Mouse (Mus musculus) liver, embryonic 14.5 days (tissue): ENCODE results near the gene Gm28036. TPM values are rescaled to one million over a fixed set of nuclear protein-coding genes. Genes with fewer than 3 reads are reported as not detected.
"Not testable (repeated sequence)": the region's sequence is repeated elsewhere in the genome, so short reads cannot be mapped to it uniquely, and the experiment has no call there.

Experiments used
- ATAC-seq: fragments of 200-750 bp; cut with Nextera tagmentation; 2 replicates; pipeline ENCODE4 v1.8.0; 2017; ENCODE audit warnings: moderate number of reproducible peaks, mild to moderate bottlenecking, moderate library complexity; ENCODE audit not compliant: insufficient read depth
- DNase-seq, 3 experiments: peaks; one replicate each; pipeline ENCODE4 v3.0.0-alpha.2; 2012 to 2013; ENCODE audit warnings: low read depth in 3 of 3, low spot score in 3 of 3
- H3K27ac ChIP-seq: fragments of 300-500 bp; sonication (generic); 2 replicates; pipeline ENCODE4 v1.5.1; 2014; ENCODE audit warnings: moderate library complexity, mild to moderate bottlenecking, control low read depth, inconsistent platforms
- H3K27me3 ChIP-seq: fragments of 300-500 bp; sonication (generic); 2 replicates; pipeline ENCODE4 v1.6.1; 2014; ENCODE audit warnings: mild to moderate bottlenecking, low read length, moderate library complexity; ENCODE audit not compliant: control insufficient read depth, insufficient read depth
- H3K36me3 ChIP-seq: fragments of 300-500 bp; sonication (generic); replicated peaks from 2 replicates; pipeline ENCODE4 v1.6.1; 2014; ENCODE audit warnings: low read depth; ENCODE audit not compliant: control insufficient read depth, insufficient read depth
- H3K4me1 ChIP-seq, 2 experiments: fragments of 200-500 bp in 1 of 2; fragments of 300-500 bp in 1 of 2; sonication (generic) in 1 of 2; replicated peaks; 2 replicates each; pipeline ENCODE4 v1.6.1; 2012 to 2014; ENCODE audit warnings: antibody characterized with exemption in 1 of 2, inconsistent platforms in 1 of 2, low read length in 1 of 2; ENCODE audit not compliant: control insufficient read depth in 2 of 2, insufficient read depth in 2 of 2
- H3K4me2 ChIP-seq: fragments of 300-500 bp; sonication (generic); 2 replicates; pipeline ENCODE4 v1.6.1; 2014; ENCODE audit warnings: low read depth, mild to moderate bottlenecking, control low read depth, moderate library complexity
- H3K4me3 ChIP-seq, 2 experiments: fragments of 200-500 bp in 1 of 2; fragments of 300-500 bp in 1 of 2; sonication (generic) in 1 of 2; 2 replicates each; pipeline ENCODE4 v1.5.1; 2012 to 2014; ENCODE audit warnings: low read depth in 2 of 2, low read length in 2 of 2, mild to moderate bottlenecking in 2 of 2, control low read depth in 1 of 2, inconsistent platforms in 1 of 2, moderate library complexity in 1 of 2; ENCODE audit not compliant: insufficient read depth in 1 of 2
- H3K9ac ChIP-seq: fragments of 300-500 bp; sonication (generic); replicated peaks from 2 replicates; pipeline ENCODE4 v1.6.1; 2014; ENCODE audit warnings: mild to moderate bottlenecking, control low read depth, moderate library complexity
- H3K9me3 ChIP-seq: fragments of 300-500 bp; sonication (generic); 2 replicates; pipeline ENCODE4 v1.6.1; 2016; ENCODE audit warnings: low read length, mixed read lengths; ENCODE audit not compliant: control insufficient read depth
- CTCF ChIP-seq: IDR thresholded peaks from 2 replicates; pipeline ENCODE4 v1.5.1; 2016; ENCODE audit warnings: antibody characterized with exemption, low read depth, control low read depth
- EP300 ChIP-seq: IDR thresholded peaks from 2 replicates; pipeline ENCODE4 v1.6.1; 2016; ENCODE audit warnings: antibody characterized with exemption, low read depth
- WGBS: fragments of 180-500 bp; shearing (Covaris S2); extraction: QIAGEN DNeasy Blood & Tissue Kit; methylation state at CpG from one replicate; pipeline ENCODE4 v1.1.7; 2014; ENCODE audit not compliant: insufficient replicate concordance; 5-methylcytosine and 5-hydroxymethylcytosine counted together
- polyA plus RNA-seq, 2 experiments: library from polyadenylated mRNA; depleted of rRNA in 1 of 2; stranded (reverse) in 1 of 2; unstranded in 1 of 2; fragments of >200 nt; fragmentation: Nextera tagmentation in 1 of 2; extraction: Ambion mirVana in 1 of 2; gene quantifications; 2 replicates each; pipeline versions ENCODE4 v1.2.1 to v1.2.3; 2012 to 2014

The Gm28036 gene
- polyA plus RNA-seq, 2 experiments: 1.9 to 5.5 TPM

DNA sequence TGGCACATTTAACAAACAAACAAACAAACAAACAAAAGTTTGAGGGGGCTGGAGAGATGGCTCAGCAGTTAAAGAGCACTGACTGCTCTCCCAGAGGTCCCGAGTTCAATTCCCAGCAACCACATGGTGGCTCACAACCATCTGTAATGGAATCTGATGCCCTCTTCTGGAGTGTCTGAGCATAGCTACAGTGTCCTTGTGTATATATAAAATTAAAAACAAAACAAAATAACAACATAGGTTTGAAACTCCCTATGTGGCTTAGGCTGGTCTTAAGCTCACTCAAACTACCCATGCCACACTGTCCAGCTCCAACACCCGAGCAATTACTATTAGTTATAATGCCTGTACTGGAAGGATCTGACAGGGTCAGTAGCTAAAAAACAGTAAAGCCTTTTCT, 15.9 kb upstream of the Gm28036 start:
- H3K4me2 ChIP-seq: peak overlapping the region; percentile 98
- ATAC-seq: no peak
- H3K27me3 ChIP-seq: no peaks in the 10 kb centered on the region
- TF ChIP-seq CTCF (peak; percentile 24; the same call in 1 of the 2 replicates), EP300 (no peak)
- peaks cover 19% of the 10 kb centered on the region for H3K36me3 ChIP-seq
- peaks cover 3 to 10% of the 10 kb centered on the region in 2 experiments for H3K4me1 ChIP-seq
- 82% methylated on average over 2 of the region's 2 CpGs for WGBS
- no peaks in the 10 kb centered on the region for H3K9me3 ChIP-seq
- peak overlapping the region; percentile 25 to 98; a peak in 3 of 4 replicates for H3K4me3 ChIP-seq
- no peak for DNase-seq
- peak overlapping the region; percentile 95 for H3K9ac ChIP-seq
- H3K27ac ChIP-seq: no peak overlapping the region

- 84% methylated on average over 6 of the region's 6 CpGs for WGBS
- H3K27ac ChIP-seq: no peak overlapping the region
- H3K27me3 ChIP-seq: no peaks in the 10 kb centered on the region
- H3K4me1 ChIP-seq: no peaks in the 10 kb centered on the region
- no peak overlapping the region for H3K9ac ChIP-seq
- ATAC-seq (no peak), DNase-seq (no peak)
- TF ChIP-seq EP300: no peak
- peak; percentile 63 for TF ChIP-seq CTCF
- H3K9me3 ChIP-seq: no peaks in the 10 kb centered on the region
- peaks cover 9% of the 10 kb centered on the region for H3K36me3 ChIP-seq
- no peak overlapping the region for H3K4me2 ChIP-seq
- H3K4me3 ChIP-seq: no peak overlapping the region
Measured at GRCm38 (mm10) chr2:156135695-156136094, 8.8 kb upstream of the Gm28036 start.

DNA sequence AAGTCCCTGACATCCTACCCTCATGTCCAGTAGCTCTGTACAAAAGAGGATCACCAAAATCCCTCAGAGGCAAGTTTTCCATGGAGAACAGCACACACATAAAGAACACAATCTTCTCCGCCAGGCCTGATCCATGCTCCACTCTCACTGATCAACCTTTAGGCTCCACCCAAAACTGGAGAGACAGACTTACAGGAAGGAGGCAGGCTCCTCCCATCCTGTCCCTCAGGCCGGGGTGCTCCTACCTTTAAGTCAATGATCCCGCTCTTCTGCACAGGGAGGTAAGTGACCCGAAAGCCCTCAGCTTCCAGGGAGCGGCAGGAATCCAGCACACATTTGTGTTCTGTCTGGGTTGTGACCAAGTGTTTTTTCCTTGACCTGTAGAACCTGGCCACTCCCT, 7.3 kb upstream of the Gm28036 start:
- no peak for ATAC-seq
- H3K9ac ChIP-seq: no peak overlapping the region
- no peaks in the 10 kb centered on the region for H3K4me1 ChIP-seq
- no peaks in the 10 kb centered on the region for H3K27me3 ChIP-seq
- TF ChIP-seq CTCF: no peak
- no peak for TF ChIP-seq EP300
- no peaks in the 10 kb centered on the region for H3K9me3 ChIP-seq
- 79% methylated on average over 5 of the region's 5 CpGs for WGBS
- no peak for DNase-seq
- H3K27ac ChIP-seq: no peak overlapping the region
- no peak overlapping the region for H3K4me2 ChIP-seq
- peaks cover 9% of the 10 kb centered on the region for H3K36me3 ChIP-seq
- no peak overlapping the region for H3K4me3 ChIP-seq

DNA sequence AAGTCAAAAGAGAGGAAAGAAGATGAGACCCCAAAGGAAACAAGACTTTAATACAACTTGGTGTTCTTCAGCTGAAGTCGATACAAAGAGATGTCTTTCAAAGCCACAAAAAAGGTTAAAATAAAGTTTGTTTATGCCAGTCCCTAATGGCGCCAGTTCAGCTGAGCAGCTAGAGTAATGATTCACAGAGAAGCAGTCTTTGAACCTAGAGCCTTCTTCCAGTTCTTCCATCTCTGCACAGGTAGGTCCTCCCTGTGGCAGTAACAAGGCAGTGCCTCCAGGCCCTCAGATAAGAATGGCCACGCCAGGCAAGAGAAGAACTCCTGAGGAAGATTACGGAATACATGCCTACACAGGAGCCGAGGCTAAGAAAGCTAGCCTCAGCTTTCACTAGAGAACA, 3.2 kb downstream of the Gm28036 start:
- Histone ChIP-seq H3K27me3 (no peaks in the 10 kb centered on the region), H3K36me3 (peaks cover 6% of the 10 kb centered on the region), H3K4me3 (no peak overlapping the region), H3K4me1 (no peaks in the 10 kb centered on the region), H3K4me2 (no peak overlapping the region), H3K9me3 (no peaks in the 10 kb centered on the region), H3K9ac (no peak overlapping the region), H3K27ac (no peak overlapping the region)
- 74% methylated on average over 5 of the region's 5 CpGs for WGBS
- no peak for TF ChIP-seq EP300
- no peak for TF ChIP-seq CTCF
- no peak for DNase-seq
- no peak for ATAC-seq

- Histone ChIP-seq H3K9me3 (no peaks in the 10 kb centered on the region), H3K9ac (no peak overlapping the region), H3K27me3 (no peaks in the 10 kb centered on the region), H3K27ac (no peak overlapping the region), H3K4me2 (no peak overlapping the region), H3K36me3 (peaks cover 3% of the 10 kb centered on the region; the same call in 1 of the 2 replicates), H3K4me1 (no peaks in the 10 kb centered on the region), H3K4me3 (no peak overlapping the region)
- TF ChIP-seq EP300 (no peak), CTCF (no peak)
- ATAC-seq (no peak), DNase-seq (no peak)
Measured at GRCm38 (mm10) chr2:156119566-156119965, 7.3 kb downstream of the Gm28036 start.

DNA sequence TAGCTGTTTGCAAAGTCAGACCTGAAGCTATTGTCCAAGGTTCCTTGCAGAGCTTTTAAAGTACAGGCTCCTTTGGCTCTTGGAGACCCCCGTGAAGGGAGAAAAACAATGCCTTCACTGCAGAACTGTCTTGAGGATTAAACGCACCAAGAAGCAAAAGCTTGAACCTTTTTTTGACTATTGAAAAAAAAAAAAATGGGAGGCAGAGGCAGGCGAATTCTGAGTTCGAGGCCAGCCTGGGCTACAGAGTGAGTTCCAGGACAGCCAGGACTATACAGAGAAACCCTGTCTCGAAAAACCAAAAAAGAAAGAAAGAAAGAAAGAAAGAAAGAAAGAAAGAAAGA, 14.8 kb downstream of the Gm28036 start:
- Histone ChIP-seq H3K4me2 (peak overlapping the region; percentile 60), H3K4me1 (peaks cover 13 to 20% of the 10 kb centered on the region in 2 experiments), H3K9ac (peak overlapping the region; percentile 82), H3K4me3 (peak overlapping the region; percentile 75 to 93)
- 20% methylated on average over 5 of the region's 5 CpGs for WGBS
- not testable (repeated sequence) for H3K9me3 ChIP-seq, DNase-seq, H3K27me3 ChIP-seq, ATAC-seq, H3K36me3 ChIP-seq, H3K27ac ChIP-seq
